8 mouse cellular contexts compared by ENCODE assay signal in the genomic region with DNA sequence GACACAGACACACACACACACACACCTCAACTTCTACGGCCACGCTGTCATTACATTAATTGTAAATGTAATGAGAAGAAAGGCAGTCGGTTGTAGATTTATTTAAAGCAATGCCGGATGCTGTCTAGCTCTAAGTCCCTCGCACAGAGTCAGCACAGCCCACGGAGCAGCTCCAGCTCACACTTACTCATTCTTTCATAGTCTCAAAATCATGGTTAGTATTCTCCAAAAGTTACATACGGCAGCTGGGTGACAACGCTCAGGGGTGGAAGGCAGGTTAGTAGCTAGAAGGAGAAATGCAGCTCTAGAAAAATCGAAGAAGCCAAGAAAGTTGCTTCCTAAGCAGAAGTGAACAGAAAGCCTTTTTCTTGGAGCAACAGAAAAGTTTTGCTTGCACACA.
A peak's percentile ranks its signal among the peaks of the same experiment; 100 is the strongest.
DNase-seq lines count a peak whose midpoint lies in the region; ATAC-seq and TF ChIP-seq lines count a peak whose summit lies in the region.

No protein-coding gene starts in this region.

- H3K9ac ChIP-seq in kidney, postnatal 0 days (ENCODE audit: low read depth, low read length) = peak overlapping the region; percentile 46
- H3K9ac ChIP-seq in midbrain, embryonic 15.5 days = no peak overlapping the region

- H3K27me3 ChIP-seq in kidney, postnatal 0 days (ENCODE audit: insufficient read depth, low read length) = no peaks in the 10 kb centered on the region
- H3K27me3 ChIP-seq in embryonic facial prominence, embryonic 10.5 days (replicated peaks; ENCODE audit: low read depth, poor library complexity, severe bottlenecking) = no peaks in the 10 kb centered on the region
- no peaks in the 10 kb centered on the region for H3K27me3 ChIP-seq in hindbrain, embryonic 10.5 days (ENCODE audit: insufficient read depth, poor library complexity, severe bottlenecking)
- H3K27me3 ChIP-seq in midbrain, embryonic 15.5 days (replicated peaks) = no peaks in the 10 kb centered on the region

- H3K27ac ChIP-seq in kidney, postnatal 0 days = peak overlapping the region; percentile 86
- peak overlapping the region; percentile 80 for H3K27ac ChIP-seq in embryonic facial prominence, embryonic 10.5 days (replicated peaks)
- H3K27ac ChIP-seq in hindbrain, embryonic 10.5 days = peak overlapping the region; percentile 87
- peak overlapping the region; percentile 62; the same call in 1 of the 2 replicates for H3K27ac ChIP-seq in midbrain, embryonic 15.5 days

- H3K4me1 ChIP-seq in kidney, postnatal 0 days (replicated peaks; ENCODE audit: insufficient read depth, low read length) = peaks cover 10% of the 10 kb centered on the region; the same call in 1 of the 2 replicates
- peaks cover 65% of the 10 kb centered on the region for H3K4me1 ChIP-seq in embryonic facial prominence, embryonic 10.5 days
- H3K4me1 ChIP-seq in hindbrain, embryonic 10.5 days (replicated peaks) = peaks cover 69% of the 10 kb centered on the region
- H3K4me1 ChIP-seq in midbrain, embryonic 15.5 days = peaks cover 41% of the 10 kb centered on the region

- no peak for ATAC-seq in kidney, postnatal 0 days (replicated peaks; ENCODE audit: low FRiP score, low read depth)
- no peak for ATAC-seq in midbrain, embryonic 15.5 days (replicated peaks)
- ATAC-seq in cerebellum, adult (ENCODE audit: insufficient number of reproducible peaks, low FRiP score, low TSS enrichment) = no peak
- no peak for ATAC-seq in megakaryocyte-erythroid progenitor cell, adult 5-6 weeks (replicated peaks; ENCODE audit: low FRiP score, low TSS enrichment, poor library complexity, severe bottlenecking)

- 46% methylated on average over 9 of the region's 9 CpGs for WGBS in kidney, postnatal 0 days
- 52% methylated on average over 9 of the region's 9 CpGs for WGBS in embryonic facial prominence, embryonic 10.5 days
- WGBS in hindbrain, embryonic 10.5 days = 63% methylated on average over 9 of the region's 9 CpGs
- WGBS in midbrain, embryonic 15.5 days = 41% methylated on average over 9 of the region's 9 CpGs

- DNase-seq in kidney, postnatal 0 days (ENCODE audit: low spot score) = peak; percentile 45
- no peak for DNase-seq in kidney, adult 18-20 months
- DNase-seq in embryonic facial prominence, embryonic 10.5 days (ENCODE audit: low spot score) = no peak
- DNase-seq in hindbrain, embryonic 10.5 days (ENCODE audit: low spot score) = no peak
- DNase-seq in adrenal gland, postnatal 10 days = no peak

- H3K4me3 ChIP-seq in kidney, postnatal 0 days (replicated peaks; ENCODE audit: low read depth, low read length) = peak overlapping the region; percentile 31
- H3K4me3 ChIP-seq in embryonic facial prominence, embryonic 10.5 days = peak overlapping the region; percentile 51
- peak overlapping the region; percentile 48 for H3K4me3 ChIP-seq in hindbrain, embryonic 10.5 days
- H3K4me3 ChIP-seq in midbrain, embryonic 15.5 days = peak overlapping the region; percentile 22

- H3K4me2 ChIP-seq in kidney, postnatal 0 days (ENCODE audit: low read length) = peak overlapping the region; percentile 53
- peak overlapping the region; percentile 42 for H3K4me2 ChIP-seq in midbrain, embryonic 15.5 days

- H3K9me3 ChIP-seq in kidney, postnatal 0 days (replicated peaks; ENCODE audit: low read length) = no peaks in the 10 kb centered on the region
- no peaks in the 10 kb centered on the region for H3K9me3 ChIP-seq in embryonic facial prominence, embryonic 10.5 days
- no peaks in the 10 kb centered on the region for H3K9me3 ChIP-seq in hindbrain, embryonic 10.5 days
- H3K9me3 ChIP-seq in midbrain, embryonic 15.5 days = no peaks in the 10 kb centered on the region

- H3K36me3 ChIP-seq in kidney, postnatal 0 days (ENCODE audit: insufficient read depth, low read length) = no peaks in the 10 kb centered on the region
- no peaks in the 10 kb centered on the region; the same call in 1 of the 2 replicates for H3K36me3 ChIP-seq in embryonic facial prominence, embryonic 10.5 days (replicated peaks)
- H3K36me3 ChIP-seq in hindbrain, embryonic 10.5 days = no peaks in the 10 kb centered on the region
- no peaks in the 10 kb centered on the region for H3K36me3 ChIP-seq in midbrain, embryonic 15.5 days (replicated peaks)

- TF ChIP-seq CTCF in kidney, postnatal 0 days (IDR thresholded peaks at IDR 0.05; ENCODE audit: low read depth) = no peak
